Mouse (Mus musculus): ENCODE data around the gene Zc3hc1.

DNA sequence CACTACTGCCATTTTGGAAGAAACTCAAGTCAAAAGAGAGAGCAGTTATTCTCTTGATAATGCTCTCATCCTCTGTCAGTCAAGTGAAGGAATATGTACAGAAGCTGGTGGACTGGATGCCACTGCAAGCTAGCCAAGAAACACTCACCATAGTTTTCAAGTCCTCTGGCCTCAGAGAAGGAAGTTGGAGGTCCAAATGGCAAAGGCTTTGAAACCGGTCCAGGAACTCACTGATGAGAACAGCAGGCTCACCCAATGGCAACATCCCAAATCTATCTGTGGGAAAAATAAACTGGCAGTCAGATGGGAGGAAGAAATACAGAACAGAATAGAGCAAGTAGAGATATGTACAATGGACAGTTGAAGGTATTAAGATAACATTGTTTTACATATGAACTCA is 15.0 kb downstream of the Zc3hc1 start:
- no peak for TF ChIP-seq CTCF (IDR thresholded peaks at IDR 0.05; ENCODE audit: control insufficient read depth, insufficient read depth, insufficient replicate concordance, low read depth, low read length)
- TF ChIP-seq POLR2A (IDR thresholded peaks at IDR 0.05; ENCODE audit: control insufficient read depth, low read depth, low read length): no peak

Data from testis, adult 2 months (tissue).